Mouse (Mus musculus): ENCODE data around the gene Xpo1. TPM values are rescaled to one million over a fixed set of nuclear protein-coding genes. Genes with fewer than 3 reads are reported as not detected.

Xpo1 gene
- 91.5 and 101 TPM in 2 replicates for polyA plus RNA-seq (2015; fragmentation: Nextera tagmentation; extraction: Ambion mirVana)

DNA sequence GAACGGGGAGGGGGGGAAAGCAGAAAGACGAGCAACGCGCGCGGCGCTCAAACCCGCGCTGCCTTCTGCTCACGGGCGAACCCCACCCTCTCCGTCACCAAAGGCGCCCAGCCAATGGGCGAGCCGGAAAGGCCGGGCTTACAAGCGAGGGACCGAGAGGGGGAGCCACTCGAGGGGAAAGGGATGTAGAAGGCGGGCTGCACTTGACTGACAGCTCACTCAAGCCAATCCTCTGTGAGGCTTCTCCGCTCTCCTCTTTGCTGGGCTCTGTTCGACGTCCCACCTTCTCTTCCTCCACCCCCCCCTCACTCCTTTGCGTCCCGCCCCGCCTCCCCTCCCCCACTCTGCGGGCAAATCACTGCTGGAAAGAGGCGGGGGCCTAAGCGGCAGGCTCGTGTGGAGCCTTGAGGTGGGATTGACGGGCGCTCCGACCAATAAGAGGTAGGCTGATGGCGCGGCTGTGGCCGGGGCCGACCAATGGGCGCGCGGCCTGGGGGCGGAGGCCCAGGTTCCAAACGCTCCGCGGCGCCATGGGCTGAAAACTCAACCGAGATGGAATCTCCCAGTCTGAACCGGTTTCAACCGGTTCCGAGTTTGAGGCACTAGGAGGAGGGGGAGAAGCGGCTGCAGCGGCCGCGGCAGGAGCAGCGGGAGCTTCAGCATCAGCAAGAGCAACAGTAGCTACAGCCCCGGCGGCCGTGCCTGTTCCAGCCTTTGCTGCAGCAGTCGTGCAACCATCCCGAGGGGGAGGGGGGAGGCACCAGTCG is at the start of gene Xpo1:
Gene Xpo1 (plus strand): TSS at position 615 of the 767 bp plus-strand sequence.
- no peaks in the 10 kb centered on the region for H3K9me3 ChIP-seq (replicated peaks)
- no peaks in the 10 kb centered on the region for H3K27me3 ChIP-seq
- H3K9ac ChIP-seq: peak within 1 kb of the TSS; percentile 99
- H3K4me2 ChIP-seq: peak within 1 kb of the TSS; percentile 88
- peak within 1 kb of the TSS; percentile 94 for H3K4me3 ChIP-seq
- WGBS: under 1% methylated on average over 54 of the region's 60 CpGs
- peak within 1 kb of the TSS; percentile 100 for H3K27ac ChIP-seq
- peaks cover 28% of the 10 kb centered on the region for H3K4me1 ChIP-seq
- H3K36me3 ChIP-seq (ENCODE audit: poor library complexity, severe bottlenecking): no peaks in the 10 kb centered on the region
- ATAC-seq: peak; percentile 98

DNA sequence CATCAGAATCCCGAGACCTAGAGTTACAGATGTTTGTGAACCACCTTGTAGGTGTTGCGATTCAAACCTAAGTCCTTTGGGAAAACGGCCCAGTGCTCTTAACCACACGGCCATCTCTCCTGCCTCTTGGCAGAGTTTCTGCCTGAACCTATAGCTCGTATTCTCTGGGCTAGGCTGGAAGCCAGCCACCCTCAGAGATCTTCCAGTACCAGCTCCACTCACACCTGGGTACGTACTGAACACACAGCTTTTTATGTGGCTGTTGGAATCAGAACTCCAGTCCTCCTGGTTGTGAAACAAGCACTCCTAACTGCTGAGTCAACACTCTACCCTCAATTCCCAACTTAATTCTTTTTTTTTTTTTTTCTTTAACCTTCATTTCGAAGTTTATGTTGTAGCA is 46.1 kb upstream of the Xpo1 start:
- no peaks in the 10 kb centered on the region for H3K9me3 ChIP-seq (replicated peaks)
- ATAC-seq: no peak
- H3K4me3 ChIP-seq: no peak overlapping the region
- WGBS: 78% methylated on average over 7 of the region's 7 CpGs
- H3K36me3 ChIP-seq (ENCODE audit: poor library complexity, severe bottlenecking): no peaks in the 10 kb centered on the region
- no peak overlapping the region for H3K27ac ChIP-seq
- no peak overlapping the region for H3K9ac ChIP-seq
- peaks cover 6% of the 10 kb centered on the region for H3K4me1 ChIP-seq
- no peak overlapping the region for H3K4me2 ChIP-seq
- H3K27me3 ChIP-seq: no peaks in the 10 kb centered on the region

DNA sequence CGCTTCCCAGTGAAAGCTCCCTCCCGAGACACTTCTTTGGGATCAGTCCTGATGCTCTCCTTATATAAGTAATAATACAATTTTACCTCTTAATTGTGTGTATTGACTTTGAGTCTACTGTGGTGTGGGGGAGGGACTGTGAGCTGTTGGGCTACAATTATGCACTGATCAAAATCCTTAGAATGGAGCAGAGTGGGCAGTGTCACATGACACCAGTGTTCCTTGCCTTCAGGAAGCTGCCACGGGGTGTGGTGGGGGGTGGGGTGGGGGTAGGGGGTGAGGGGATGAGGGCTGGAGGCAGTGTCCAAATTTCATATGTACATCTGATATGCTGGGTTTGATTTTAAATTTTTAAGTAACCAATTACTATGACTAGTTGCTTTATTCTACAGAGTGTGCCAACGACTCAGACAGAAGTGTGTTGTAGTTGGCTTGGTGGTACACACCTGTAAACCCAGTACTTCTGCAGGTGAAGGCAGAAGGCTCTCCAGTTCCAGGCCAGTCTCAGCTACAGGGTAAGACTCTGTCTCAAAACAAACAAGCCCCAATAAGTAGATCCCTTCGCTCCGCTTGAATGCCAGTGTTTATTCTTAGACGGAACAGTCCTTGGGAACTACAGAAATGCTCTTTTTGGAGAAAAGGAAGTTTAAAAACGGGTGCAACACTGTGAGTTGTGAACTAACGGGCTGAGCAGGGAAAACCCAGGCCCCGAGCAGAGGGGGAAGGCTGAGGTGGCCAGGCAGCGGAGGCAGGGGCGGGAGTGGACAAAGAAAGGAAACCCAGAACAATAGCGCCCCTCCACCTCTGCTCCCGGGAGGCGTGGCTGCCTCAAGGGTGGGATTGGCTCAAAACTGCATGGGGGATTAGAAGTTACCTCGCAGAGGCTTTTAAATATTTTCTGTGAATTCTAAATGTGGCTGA is 45.0 kb upstream of the Xpo1 start:
- no peaks in the 10 kb centered on the region for H3K27me3 ChIP-seq
- no peaks in the 10 kb centered on the region for H3K9me3 ChIP-seq (replicated peaks)
- peak; percentile 83 for ATAC-seq
- H3K4me1 ChIP-seq: peaks cover 6% of the 10 kb centered on the region
- H3K4me3 ChIP-seq: peak overlapping the region; percentile 25
- no peaks in the 10 kb centered on the region for H3K36me3 ChIP-seq (ENCODE audit: poor library complexity, severe bottlenecking)
- 11% methylated on average over 16 of the region's 16 CpGs for WGBS
- peak overlapping the region; percentile 56 for H3K4me2 ChIP-seq
- no peak overlapping the region for H3K27ac ChIP-seq
- peak overlapping the region; percentile 51 for H3K9ac ChIP-seq

DNA sequence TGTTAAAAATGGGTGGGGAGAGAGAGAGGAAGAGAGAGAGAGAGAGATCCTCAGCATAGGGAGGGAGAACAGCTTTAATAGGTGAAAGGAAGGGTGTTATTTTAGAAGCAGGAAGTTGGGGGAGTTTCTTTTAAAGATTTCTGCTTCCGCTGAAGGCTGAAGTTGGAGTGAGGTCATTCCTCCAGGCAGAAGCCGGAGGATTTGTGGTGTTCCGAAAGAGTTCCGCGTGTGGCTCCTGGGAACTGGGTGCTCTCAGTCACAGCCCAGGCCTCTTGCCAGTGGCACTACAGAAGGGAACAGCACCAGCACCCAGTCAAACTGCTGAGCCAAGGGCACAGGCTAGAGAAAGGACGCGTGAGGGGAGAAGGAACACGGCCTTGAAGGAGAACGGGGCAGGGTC is 38.4 kb upstream of the Xpo1 start:
- Histone ChIP-seq H3K4me2 (no peak overlapping the region), H3K4me3 (no peak overlapping the region), H3K27ac (no peak overlapping the region), H3K27me3 (no peaks in the 10 kb centered on the region), H3K36me3 (ENCODE audit: poor library complexity, severe bottlenecking) (no peaks in the 10 kb centered on the region), H3K9ac (no peak overlapping the region), H3K4me1 (no peaks in the 10 kb centered on the region), H3K9me3 (replicated peaks) (no peaks in the 10 kb centered on the region)
- ATAC-seq: no peak
- WGBS: 97% methylated on average over 9 of the region's 9 CpGs

DNA sequence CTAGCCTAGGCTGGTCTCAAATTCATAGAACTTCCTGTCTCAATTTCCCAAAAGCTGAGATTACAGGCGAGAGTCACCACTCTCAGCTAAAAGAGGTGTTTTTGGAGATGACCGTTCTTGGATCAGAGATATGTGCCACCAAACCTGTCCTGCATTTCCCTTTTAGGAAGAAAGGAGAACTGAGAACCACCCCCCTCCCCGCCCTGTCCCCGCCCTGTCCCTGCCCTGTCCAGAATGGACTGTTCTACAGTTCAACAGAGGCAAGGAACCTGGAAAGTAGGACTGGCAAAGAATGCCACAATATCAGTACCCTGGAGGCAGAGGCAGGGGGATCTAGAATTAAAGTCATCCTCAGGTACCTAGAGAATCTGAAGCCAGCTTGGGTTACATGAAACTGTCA is 19.8 kb upstream of the Xpo1 start:
- no peaks in the 10 kb centered on the region for H3K4me1 ChIP-seq
- no peak for ATAC-seq
- H3K9ac ChIP-seq: no peak overlapping the region
- WGBS: 92% methylated on average over 4 of the region's 4 CpGs
- H3K27me3 ChIP-seq: no peaks in the 10 kb centered on the region
- H3K4me3 ChIP-seq: no peak overlapping the region
- no peaks in the 10 kb centered on the region for H3K36me3 ChIP-seq (ENCODE audit: poor library complexity, severe bottlenecking)
- no peaks in the 10 kb centered on the region for H3K9me3 ChIP-seq (replicated peaks)
- H3K27ac ChIP-seq: no peak overlapping the region
- no peak overlapping the region for H3K4me2 ChIP-seq

DNA sequence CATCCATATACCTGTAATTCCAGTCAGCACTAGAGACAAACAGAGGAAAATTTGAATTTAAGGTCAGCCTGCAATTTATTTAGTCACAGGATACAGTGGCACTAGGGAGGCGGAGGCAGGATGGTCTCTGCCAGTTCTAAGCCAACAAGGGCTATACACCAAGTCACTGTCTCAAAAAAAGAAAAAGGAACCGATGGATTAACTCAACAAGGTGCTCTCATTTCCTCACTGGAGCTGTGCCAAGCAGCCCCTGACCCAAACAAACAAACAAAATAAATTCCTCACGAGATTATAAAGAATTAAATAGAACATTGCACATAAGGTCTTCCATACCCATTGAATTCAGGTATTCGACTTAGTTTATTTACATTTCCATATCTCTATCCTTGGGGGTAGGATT is 1.9 kb upstream of the Xpo1 start:
- no peaks in the 10 kb centered on the region for H3K27me3 ChIP-seq
- no peak overlapping the region for H3K9ac ChIP-seq
- no peaks in the 10 kb centered on the region for H3K9me3 ChIP-seq (replicated peaks)
- no peak overlapping the region for H3K27ac ChIP-seq
- H3K36me3 ChIP-seq (ENCODE audit: poor library complexity, severe bottlenecking): no peaks in the 10 kb centered on the region
- ATAC-seq: no peak
- WGBS: 85% methylated on average over 4 of the region's 4 CpGs
- no peak overlapping the region for H3K4me3 ChIP-seq
- peaks cover 19% of the 10 kb centered on the region for H3K4me1 ChIP-seq
- no peak overlapping the region for H3K4me2 ChIP-seq

DNA sequence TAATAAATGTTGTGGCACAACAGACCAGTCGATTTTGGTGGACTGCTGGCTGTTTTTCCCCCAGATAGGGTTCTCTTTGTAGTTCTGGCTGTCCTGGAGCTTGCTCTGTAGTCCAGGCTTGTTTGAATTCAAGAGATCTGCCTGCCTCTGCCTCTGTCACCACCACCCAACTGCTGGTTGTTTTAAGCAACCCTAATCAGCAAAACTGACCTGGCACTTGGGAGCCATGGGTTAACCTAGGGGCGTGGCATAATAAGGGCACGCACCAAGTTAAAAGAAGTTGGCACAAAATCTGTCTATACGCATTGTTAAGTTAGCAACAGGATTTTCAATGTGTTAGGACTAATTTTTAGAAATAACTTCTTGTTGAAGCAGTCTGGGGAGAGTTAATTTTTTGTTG is 1.3 kb upstream of the Xpo1 start:
- peak overlapping the region; percentile 80; the same call in 1 of the 2 replicates for H3K9ac ChIP-seq
- no peak for ATAC-seq
- WGBS: 87% methylated on average over 4 of the region's 4 CpGs
- H3K4me1 ChIP-seq: peaks cover 22% of the 10 kb centered on the region
- peak overlapping the region; percentile 94; the same call in 1 of the 2 replicates for H3K27ac ChIP-seq
- no peaks in the 10 kb centered on the region for H3K36me3 ChIP-seq (ENCODE audit: poor library complexity, severe bottlenecking)
- no peaks in the 10 kb centered on the region for H3K9me3 ChIP-seq (replicated peaks)
- H3K4me2 ChIP-seq: peak overlapping the region; percentile 63
- no peaks in the 10 kb centered on the region for H3K27me3 ChIP-seq
- H3K4me3 ChIP-seq: peak overlapping the region; percentile 94; the same call in 1 of the 2 replicates

DNA sequence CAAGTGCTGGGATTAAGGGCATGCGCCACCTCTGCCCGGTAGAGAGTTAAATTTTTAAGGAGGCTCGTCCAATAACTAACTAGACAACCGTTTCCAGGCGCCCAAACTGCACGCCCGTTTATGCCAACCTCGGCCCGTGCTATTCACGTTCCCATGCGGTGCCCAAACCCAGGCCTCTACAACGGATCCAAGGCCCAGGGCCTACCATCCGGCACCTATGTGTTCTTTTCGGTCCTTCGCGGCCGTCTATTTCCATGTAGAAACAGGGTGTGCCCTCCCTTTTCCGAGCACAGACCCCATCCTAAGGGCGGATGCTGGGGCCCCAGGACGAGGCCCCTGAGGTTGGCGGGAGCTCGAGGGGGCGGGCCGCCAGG is 801 bp upstream of the Xpo1 start:
- no peaks in the 10 kb centered on the region for H3K9me3 ChIP-seq (replicated peaks)
- 1% methylated on average over 24 of the region's 24 CpGs for WGBS
- no peak for ATAC-seq
- peaks cover 22% of the 10 kb centered on the region for H3K4me1 ChIP-seq
- H3K27ac ChIP-seq: peak overlapping the region; percentile 94
- H3K27me3 ChIP-seq: no peaks in the 10 kb centered on the region
- peak overlapping the region; percentile 94 for H3K4me3 ChIP-seq
- peak overlapping the region; percentile 63 for H3K4me2 ChIP-seq
- peak overlapping the region; percentile 80 for H3K9ac ChIP-seq
- no peaks in the 10 kb centered on the region for H3K36me3 ChIP-seq (ENCODE audit: poor library complexity, severe bottlenecking)

DNA sequence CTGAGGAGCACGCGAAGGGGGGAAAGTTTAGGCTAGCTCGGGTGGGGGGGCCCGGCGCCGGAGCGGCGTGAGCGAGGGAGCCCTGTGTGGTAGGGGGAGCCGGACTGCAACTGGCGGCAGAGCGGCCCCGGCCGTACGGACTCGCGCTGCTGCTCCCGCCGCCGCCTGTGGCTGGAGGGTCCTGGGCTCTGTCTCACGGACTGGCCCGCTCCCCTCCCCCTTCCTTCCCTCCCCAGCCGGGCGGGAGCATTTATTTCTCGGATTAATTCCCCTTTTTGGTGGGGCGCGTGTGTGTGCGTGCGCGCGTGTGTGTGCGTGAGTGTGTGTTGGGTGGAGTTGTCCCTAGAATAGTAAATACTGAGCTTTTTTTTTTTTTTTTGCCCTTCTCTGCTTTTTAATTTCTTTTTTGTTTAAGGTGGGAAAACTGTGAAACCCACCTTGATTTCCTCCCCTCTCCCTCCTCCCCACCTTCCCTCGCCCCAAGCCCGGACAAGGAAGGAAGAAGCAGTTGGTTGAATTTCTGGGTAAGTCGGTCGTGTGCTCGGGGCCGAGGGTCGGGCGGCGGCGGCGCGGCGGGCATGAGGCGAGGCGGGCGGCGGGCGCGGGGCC is 457 bp downstream of the Xpo1 start:
- no peaks in the 10 kb centered on the region for H3K27me3 ChIP-seq
- peaks cover 30% of the 10 kb centered on the region for H3K4me1 ChIP-seq
- WGBS: under 1% methylated on average over 37 of the region's 51 CpGs
- H3K36me3 ChIP-seq (ENCODE audit: poor library complexity, severe bottlenecking): no peaks in the 10 kb centered on the region
- H3K4me3 ChIP-seq: peak overlapping the region; percentile 94
- H3K9ac ChIP-seq: peak overlapping the region; percentile 99
- H3K27ac ChIP-seq: peak overlapping the region; percentile 100
- peak overlapping the region; percentile 88 for H3K4me2 ChIP-seq
- H3K9me3 ChIP-seq (replicated peaks): no peaks in the 10 kb centered on the region
- ATAC-seq: peak; percentile 25

DNA sequence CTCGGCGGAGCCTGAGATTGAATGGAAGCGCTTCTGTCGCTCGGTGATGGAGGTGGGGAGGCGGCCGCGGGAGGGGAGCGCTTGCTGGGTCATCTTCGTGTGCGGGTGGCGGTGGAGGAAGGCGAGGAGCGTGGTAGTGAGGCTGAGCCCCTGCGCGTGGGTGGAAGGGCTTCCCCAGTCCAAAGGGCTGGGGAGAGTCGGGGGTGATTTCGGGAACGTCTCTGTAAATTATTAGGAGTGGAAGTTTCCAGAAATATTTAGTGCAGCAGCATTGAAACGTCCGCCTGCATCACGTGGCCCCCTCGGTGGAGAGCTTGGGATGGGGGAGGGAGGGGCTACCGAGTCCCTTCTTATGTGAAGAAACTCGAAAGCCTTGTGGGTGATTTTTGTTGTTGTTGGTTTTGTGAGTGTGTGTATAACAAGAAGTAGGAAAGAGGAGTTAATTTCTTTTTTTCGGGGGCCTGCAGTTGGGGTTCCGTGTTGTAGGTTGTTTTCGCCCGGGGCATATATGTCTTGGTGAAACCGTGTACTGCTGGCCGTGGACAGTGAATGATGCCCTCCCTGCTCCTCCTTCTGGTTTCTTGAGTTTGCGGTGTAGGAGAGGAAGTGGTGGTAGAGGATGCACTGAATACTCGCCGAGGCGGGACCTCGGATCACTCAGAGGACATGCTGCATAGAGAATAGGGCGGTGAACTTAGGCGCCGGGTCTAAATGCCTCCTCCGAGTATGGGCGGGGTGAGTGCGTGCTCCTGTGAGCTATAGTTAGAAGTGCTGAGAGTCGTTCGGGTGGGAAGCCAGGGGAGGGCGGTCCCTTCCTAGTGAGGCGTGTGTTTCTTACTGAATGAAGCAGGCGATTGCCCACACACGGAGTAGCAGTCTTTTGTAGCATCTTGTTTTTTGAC is 1.2 kb downstream of the Xpo1 start:
- Histone ChIP-seq H3K27me3 (no peaks in the 10 kb centered on the region), H3K36me3 (ENCODE audit: poor library complexity, severe bottlenecking) (peaks cover under 1% of the 10 kb centered on the region; the same call in 1 of the 2 replicates), H3K27ac (peak overlapping the region; percentile 100), H3K4me2 (peak overlapping the region; percentile 88), H3K4me3 (peak overlapping the region; percentile 94), H3K9me3 (replicated peaks) (no peaks in the 10 kb centered on the region), H3K9ac (peak overlapping the region; percentile 99), H3K4me1 (peaks cover 30% of the 10 kb centered on the region)
- ATAC-seq: no peak
- WGBS: under 1% methylated on average over 48 of the region's 48 CpGs

DNA sequence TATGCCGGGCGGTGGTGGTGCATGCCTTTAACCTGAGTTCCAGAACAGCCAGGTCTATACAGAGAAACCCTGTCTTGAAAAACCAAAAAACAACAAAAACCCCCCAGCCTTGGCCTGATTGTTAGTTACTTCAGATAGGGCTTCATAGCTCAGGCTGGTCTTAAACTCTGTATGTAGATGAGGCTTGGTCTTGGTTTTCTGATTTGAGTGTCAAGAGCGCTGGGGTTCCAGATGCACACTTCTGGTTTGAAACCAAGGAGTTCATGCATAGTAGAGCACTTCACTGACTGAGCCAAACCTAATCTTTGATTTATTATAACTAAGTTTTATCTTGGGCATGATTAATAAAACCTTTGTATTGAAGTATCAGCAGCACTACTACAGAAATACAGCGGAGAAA is 3.2 kb downstream of the Xpo1 start:
- H3K9me3 ChIP-seq (replicated peaks): no peaks in the 10 kb centered on the region
- H3K27me3 ChIP-seq: no peaks in the 10 kb centered on the region
- H3K4me3 ChIP-seq: 0 out of 2 replicates have a peak overlapping the region, but pooled peaks have one; percentile 19
- H3K9ac ChIP-seq: no peak overlapping the region
- no peak overlapping the region for H3K27ac ChIP-seq
- peaks cover 30% of the 10 kb centered on the region for H3K4me1 ChIP-seq
- peak overlapping the region; percentile 32 for H3K4me2 ChIP-seq
- peaks cover 20% of the 10 kb centered on the region for H3K36me3 ChIP-seq (ENCODE audit: poor library complexity, severe bottlenecking)
- WGBS: 95% methylated on average over 4 of the region's 4 CpGs
- no peak for ATAC-seq
